Mouse (Mus musculus) layer of hippocampus, adult 8-10 months (tissue): ENCODE measurements around the gene Srf. TPM values are rescaled to one million over a fixed set of nuclear protein-coding genes. Genes with fewer than 3 reads are reported as not detected.

Source experiments
- DNase-seq, 2 experiments: peaks; one replicate each; pipeline ENCODE4 v3.0.0; 2022; ENCODE audit warnings: low spot score in 2 of 2
- total RNA-seq, 4 experiments: library from RNA; stranded (reverse); gene quantifications; 2 replicates each; pipeline ENCODE4 v1.2.4; 2022

The Srf gene
- total RNA-seq, 4 experiments from 2014 or later, result 66.2 to 84.0 (median 73.5) TPM

DNA sequence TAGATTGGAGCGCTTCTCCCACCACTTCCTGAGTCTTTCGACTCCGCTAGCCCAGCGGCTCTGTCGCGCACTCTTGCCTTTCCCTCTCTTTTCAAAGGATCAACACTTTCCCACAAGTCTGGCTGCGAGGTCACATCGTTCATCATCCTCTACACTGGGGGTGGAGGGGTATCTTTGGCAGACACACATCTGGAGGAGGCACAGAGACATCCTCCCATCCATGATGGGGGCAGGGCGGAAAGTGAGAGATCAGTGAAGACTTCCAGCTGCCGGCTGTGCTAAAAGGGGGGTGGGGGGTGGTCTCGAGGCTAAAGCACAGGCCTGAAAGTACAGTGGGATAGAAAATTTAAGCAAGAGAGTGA, 590 bp upstream of the Srf start:
- DNase-seq, result no peak

DNA sequence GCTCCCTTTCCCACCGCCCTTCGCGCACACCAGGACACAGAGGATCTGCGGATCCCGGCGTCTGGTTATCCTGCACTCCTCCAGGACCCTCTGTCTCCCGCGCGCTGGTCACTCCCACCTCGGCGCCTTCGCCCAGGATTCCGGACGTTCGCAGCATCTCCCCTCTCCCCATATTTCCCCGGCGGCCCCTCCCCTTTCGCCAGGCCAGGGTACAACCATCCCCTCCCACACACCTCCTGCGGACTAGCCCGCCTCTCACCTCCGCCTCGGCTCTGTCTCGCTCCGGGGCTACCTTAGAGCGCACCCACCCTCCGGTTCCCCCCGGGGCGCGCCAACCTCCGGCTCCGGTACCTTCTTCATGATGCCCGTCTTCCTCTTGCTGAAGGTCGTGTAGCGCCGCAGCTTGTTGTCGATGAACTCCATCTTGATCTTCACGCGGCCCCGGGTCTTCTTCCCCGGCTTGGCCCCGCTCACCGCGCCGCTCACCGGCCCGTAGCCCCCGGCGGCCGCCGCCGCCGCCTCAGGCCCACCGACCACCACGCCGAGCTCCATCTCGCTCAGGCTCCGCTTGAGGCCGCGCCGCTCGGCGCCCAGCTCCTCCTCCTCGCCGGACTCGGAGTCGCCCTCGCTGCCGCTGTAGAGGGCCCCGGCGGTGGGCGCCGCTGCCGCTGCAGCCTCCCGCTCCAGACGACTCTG, 850 bp downstream of the Srf start:
- no peak for DNase-seq

- DNase-seq, result peak in 1 of 2 experiments; percentile 41
Observed at GRCm38 (mm10) chr17:46554646-46554976, 1.4 kb downstream of the Srf start.

GRCm38 (mm10) chr17:46553926-46554325, 2.0 kb downstream of the Srf start:
- no peak for DNase-seq

DNA sequence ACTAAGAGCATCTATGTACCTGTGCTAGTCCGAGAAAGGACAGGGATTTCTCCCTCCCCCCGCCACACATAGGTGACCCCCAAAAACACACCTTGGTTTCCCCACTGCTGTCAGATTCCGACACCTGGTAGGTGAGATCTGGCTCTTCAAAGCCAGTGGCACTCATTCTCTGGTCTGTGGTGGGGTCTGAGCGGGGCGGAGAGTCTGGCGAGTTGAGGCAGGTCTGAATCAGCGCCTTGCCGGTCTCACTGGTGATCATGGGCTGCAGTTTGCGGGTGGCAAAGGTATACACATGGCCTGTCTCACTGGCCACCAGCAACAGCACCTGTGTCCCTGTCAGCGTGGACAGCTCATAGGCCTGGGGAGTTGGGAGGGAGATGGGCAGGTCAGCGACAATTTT, 2.5 kb downstream of the Srf start:
- no peak for DNase-seq

GRCm38 (mm10) chr17:46552841-46553423, 3.0 kb downstream of the Srf start:
- peak; percentile 89 to 92 for DNase-seq

GRCm38 (mm10) chr17:46552151-46552550, 3.8 kb downstream of the Srf start:
- DNase-seq, result no peak

GRCm38 (mm10) chr17:46551369-46551768, 4.6 kb downstream of the Srf start:
- no peak for DNase-seq

GRCm38 (mm10) chr17:46550904-46551303, 5.1 kb downstream of the Srf start:
- no peak for DNase-seq

DNA sequence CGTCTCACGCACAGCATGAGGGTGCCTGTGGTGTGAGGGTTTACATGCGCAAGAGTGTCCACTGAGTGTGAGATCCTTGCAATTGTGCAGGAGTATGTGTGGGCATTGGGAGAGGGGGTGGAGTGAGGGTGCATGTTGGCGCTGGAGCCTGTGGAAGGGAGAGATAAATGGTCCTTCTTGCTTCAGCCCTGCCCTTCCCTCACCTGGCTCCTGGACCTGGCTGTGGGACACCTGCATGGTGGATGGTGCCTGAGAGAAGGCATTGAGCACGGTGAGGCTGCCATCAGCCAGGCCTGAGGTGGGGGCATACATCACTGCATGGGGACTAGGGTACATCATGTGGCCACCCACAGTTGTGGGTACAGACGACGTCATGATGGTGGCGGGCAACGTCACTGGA, 6.3 kb downstream of the Srf start:
- DNase-seq, result no peak

DNA sequence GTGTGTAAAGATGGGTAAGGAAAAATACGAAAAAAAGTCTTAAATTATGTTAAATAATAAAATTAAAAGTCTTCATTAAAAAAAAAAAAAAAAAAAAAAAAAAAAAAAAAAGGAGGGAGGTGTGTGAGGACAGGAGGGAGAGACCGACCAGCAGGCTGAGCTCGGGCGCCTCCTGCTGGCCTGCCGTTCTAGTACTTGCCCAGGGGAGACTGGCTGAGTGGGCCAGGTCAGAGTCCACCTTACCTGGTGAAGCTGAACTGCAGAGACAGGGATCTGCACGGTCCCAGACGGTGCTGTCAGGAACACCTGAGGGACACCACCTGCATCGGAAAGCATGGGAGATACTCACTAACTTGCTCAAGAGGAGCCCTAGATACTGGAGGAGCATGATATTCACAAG, 6.8 kb downstream of the Srf start:
- no peak for DNase-seq

DNA sequence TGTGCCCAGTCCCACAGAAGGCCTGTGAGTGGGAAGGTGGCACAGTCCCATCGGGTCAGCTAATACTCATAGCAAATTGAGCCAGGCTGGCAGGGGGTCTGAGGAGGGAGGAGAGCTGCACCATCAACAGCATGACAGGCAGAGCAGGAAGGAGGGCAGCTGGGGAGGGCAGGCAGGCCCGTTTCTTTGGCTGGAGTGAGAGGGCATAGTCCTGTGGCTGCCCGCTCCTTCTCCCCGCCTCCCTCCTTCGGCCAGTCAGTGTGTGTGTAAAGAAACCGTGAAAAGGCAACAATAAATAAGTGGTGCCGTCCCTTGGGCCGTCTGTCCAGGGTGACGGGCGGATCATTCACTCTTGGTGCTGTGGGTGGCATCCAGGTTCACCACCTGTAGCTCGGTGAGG, 7.2 kb downstream of the Srf start:
- DNase-seq, result no peak

- DNase-seq, result no peak
Observed at GRCm38 (mm10) chr17:46547923-46548322, 8.1 kb downstream of the Srf start.

DNA sequence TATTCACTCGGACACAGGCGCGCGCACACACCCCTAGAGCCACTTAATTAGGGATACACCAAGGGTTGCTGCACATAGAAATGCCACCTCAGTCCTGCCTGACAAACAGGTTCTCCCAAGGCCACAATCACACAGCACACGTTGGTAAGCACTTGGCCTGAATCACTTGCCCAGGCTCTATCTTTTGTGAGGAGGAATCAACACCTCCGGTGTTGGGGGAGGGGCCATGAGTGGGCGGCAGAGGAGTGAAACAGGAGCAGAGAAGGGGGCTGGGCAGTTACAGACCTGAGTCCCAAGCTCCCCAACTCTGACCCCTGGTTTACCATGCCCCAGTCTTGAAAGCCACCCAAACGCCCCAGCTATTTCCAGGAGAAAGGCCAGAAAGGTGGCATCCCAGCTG, 9.0 kb downstream of the Srf start:
- no peak for DNase-seq

GRCm38 (mm10) chr17:46546591-46546990, 9.4 kb downstream of the Srf start:
- no peak for DNase-seq

DNA sequence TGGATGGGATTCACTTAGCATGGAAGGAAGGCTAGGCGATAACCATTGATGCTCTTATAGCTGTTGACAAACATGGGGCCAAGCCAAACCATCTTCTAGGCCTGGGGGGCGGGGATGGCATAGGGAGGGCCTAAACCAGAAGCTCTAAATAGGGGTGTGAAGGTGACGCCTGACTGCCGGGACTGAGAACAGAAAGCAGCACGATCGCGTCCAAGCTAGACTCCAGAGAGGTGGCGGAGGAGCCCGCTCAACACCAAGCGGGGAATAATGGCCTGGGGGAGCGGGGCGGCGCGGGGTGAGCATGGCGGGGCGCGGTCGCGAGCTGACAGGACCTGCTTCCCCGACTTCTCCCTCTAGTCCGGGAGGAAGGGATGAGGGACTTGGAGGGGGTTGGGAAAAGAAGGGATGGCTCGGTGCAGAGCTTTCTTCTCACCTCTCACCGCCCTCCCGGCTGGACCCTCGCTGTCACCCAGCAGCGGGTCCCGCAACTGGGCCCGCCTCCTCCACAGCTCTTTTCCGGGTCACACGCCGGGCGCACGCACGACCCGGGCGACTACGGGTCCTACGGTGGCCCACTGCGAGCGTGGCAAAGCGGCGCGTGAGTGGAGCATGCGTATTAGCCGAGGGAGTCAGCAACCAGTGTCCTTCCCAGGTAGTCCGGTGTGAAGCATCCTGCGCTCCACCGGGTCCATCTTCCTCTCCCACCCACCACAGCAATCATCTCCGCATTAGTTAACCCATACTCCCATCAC, 10.0 kb downstream of the Srf start, which contains the start of gene Cul9:
TSS of gene Cul9 (minus strand) at position 576 of the 752 bp plus-strand sequence.
- peak; percentile 84 to 89 for DNase-seq

DNA sequence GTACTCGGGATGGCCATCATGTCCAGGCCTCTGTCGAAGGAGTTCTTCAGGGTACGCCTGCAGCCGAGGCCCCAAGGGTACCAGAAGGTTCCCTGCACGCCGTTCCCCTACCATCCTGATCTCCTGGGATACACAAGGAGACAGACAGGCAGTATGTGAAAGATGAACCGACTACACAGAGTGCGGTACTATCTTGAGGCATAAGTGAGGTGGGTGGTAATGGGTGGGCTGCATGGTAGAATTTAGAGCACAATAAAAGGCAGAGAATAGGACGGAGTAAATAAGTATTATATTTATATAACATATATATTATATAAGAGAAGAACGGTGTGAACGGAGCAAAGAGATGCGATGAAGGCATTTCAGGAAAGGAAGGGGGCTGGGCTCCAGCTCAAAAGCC, 12.3 kb downstream of the Srf start:
- no peak for DNase-seq

- DNase-seq, result peak in 1 of 2 experiments; percentile 62
Observed at GRCm38 (mm10) chr17:46525579-46526307, 30.2 kb downstream of the Srf start.

DNA sequence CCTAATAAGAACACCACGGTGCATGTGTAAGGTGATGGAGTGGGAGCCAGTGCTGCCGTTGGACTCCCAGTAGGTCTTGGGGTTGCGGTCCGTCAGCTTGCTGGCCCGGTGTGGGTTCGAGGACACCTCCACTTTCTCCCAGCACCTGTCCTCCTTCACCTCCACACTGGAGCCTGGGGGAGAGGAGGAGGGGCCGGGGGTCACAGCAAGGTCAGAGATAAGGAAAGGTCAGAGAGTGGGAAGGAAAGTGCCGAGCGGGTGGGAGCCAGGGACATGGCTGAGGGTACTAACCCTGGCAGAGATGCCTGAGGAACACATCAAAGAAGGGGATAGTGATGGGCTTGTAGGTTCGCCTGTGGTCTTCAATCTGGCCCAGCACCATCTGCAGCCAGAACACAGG, 30.9 kb downstream of the Srf start:
- no peak for DNase-seq

- no peak for DNase-seq
Observed at GRCm38 (mm10) chr17:46521963-46522668, 33.9 kb downstream of the Srf start.

DNA sequence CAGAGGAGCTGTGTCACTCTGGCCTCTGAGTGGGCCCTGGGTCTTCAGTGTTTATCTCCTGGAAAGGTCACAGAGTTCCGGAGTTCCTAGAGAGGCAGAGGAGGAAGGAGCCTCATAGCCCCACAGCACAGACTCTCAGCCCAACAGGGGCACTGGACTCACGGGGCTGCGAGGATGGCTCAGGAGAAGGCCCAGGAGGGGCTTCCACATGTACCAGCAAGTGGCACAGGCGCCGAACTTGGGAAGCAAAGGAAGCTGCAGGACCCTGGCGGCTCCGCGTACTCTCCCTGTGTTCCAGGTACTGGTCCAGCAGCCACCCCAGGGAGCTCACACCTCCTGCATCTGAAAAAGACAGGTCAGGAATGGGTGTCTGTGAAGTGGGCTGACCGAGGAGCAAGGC, 34.8 kb downstream of the Srf start:
- no peak for DNase-seq
